Mouse (Mus musculus) layer of hippocampus, adult 11-12 months (tissue): Measurements from ENCODE around the gene Mmp25.

Experiments
- DNase-seq: peaks from one replicate; pipeline ENCODE4 v3.0.0; 2022; ENCODE audit warnings: low spot score

Gene Mmp25

GRCm38 (mm10) chr17:23644613-23645495 lies at the start of gene Mmp25:
Gene Mmp25, minus strand, starts transcription at chr17:23645277.
- DNase-seq = no peak

- DNase-seq = no peak
Measured at GRCm38 (mm10) chr17:23694491-23694890, 49.4 kb upstream of the Mmp25 start.

- DNase-seq = no peak
Measured at GRCm38 (mm10) chr17:23683856-23684672, 39.0 kb upstream of the Mmp25 start, which contains the start of gene Cldn9. Gene Cldn9, minus strand, starts transcription at chr17:23684026.

- no peak for DNase-seq
Measured at GRCm38 (mm10) chr17:23683226-23683625, 38.1 kb upstream of the Mmp25 start.

- no peak for DNase-seq
Measured at GRCm38 (mm10) chr17:23682530-23682929, 37.5 kb upstream of the Mmp25 start.

- no peak for DNase-seq
Measured at GRCm38 (mm10) chr17:23682092-23682491, 37.0 kb upstream of the Mmp25 start.

- no peak for DNase-seq
Measured at GRCm38 (mm10) chr17:23681086-23681485, 36.0 kb upstream of the Mmp25 start.

GRCm38 (mm10) chr17:23680336-23680735 lies 35.3 kb upstream of the Mmp25 start:
- DNase-seq = no peak

- no peak for DNase-seq
Measured at GRCm38 (mm10) chr17:23679127-23679835, 34.2 kb upstream of the Mmp25 start, which contains the start of gene Cldn6. Gene Cldn6, plus strand, starts transcription at chr17:23679249.

- DNase-seq = peak; percentile 72
Measured at GRCm38 (mm10) chr17:23677236-23677679, 32.2 kb upstream of the Mmp25 start, which contains the start of gene Tnfrsf12a. Gene Tnfrsf12a, minus strand, starts transcription at chr17:23677468.

- no peak for DNase-seq
Measured at GRCm38 (mm10) chr17:23676473-23677031, 31.5 kb upstream of the Mmp25 start.

GRCm38 (mm10) chr17:23675564-23676281 lies 30.6 kb upstream of the Mmp25 start:
- DNase-seq = peak; percentile 27

- no peak for DNase-seq
Measured at GRCm38 (mm10) chr17:23675127-23675526, 30.1 kb upstream of the Mmp25 start.

- DNase-seq = no peak
Measured at GRCm38 (mm10) chr17:23674271-23674952, 29.3 kb upstream of the Mmp25 start.

GRCm38 (mm10) chr17:23673424-23674073 lies 28.5 kb upstream of the Mmp25 start, which contains the start of the genes Hcfc1r1 and Thoc6:
Gene Hcfc1r1, plus strand, starts transcription at chr17:23673596.
Gene Thoc6, minus strand, starts transcription at chr17:23673882.
- DNase-seq = peak; percentile 96

- DNase-seq = no peak
Measured at GRCm38 (mm10) chr17:23672761-23673160, 27.7 kb upstream of the Mmp25 start.

GRCm38 (mm10) chr17:23671519-23671918 lies 26.4 kb upstream of the Mmp25 start:
- no peak for DNase-seq

- no peak for DNase-seq
Measured at GRCm38 (mm10) chr17:23670516-23671074, 25.5 kb upstream of the Mmp25 start.

- no peak for DNase-seq
Measured at GRCm38 (mm10) chr17:23665511-23665910, 20.4 kb upstream of the Mmp25 start.
